Mouse (Mus musculus) limb, embryonic 14.5 days (tissue): Measurements from ENCODE around the gene H2afy2. TPM values are rescaled to one million over a fixed set of nuclear protein-coding genes. Genes with fewer than 3 reads are reported as not detected.
A peak's percentile ranks its signal among the peaks of the same experiment; 100 is the strongest.

Experiments used
- ATAC-seq: fragments of 200-750 bp; cut with Nextera tagmentation; 2 replicates; pipeline ENCODE4 v1.8.0; 2017; ENCODE audit warnings: low read depth, moderate number of reproducible peaks, moderate TSS enrichment; ENCODE audit not compliant: low FRiP score
- DNase-seq: peaks from one replicate; pipeline ENCODE4 v3.0.0-alpha.2; 2015; ENCODE audit warnings: low spot score
- H3K27ac ChIP-seq: fragments of 300-500 bp; sonication (generic); replicated peaks from 2 replicates; pipeline ENCODE4 v1.5.1; 2014; ENCODE audit warnings: low read depth, mild to moderate bottlenecking, low read length, moderate library complexity, mixed read lengths
- H3K27me3 ChIP-seq: fragments of 300-500 bp; sonication (generic); 2 replicates; pipeline ENCODE4 v1.6.1; 2014; ENCODE audit warnings: low read length, mixed read lengths; ENCODE audit not compliant: control insufficient read depth, insufficient read depth
- H3K36me3 ChIP-seq: fragments of 300-500 bp; sonication (generic); 2 replicates; pipeline ENCODE4 v1.6.1; 2014; ENCODE audit warnings: mild to moderate bottlenecking, low read length, moderate library complexity, mixed read lengths; ENCODE audit not compliant: control insufficient read depth, insufficient read depth
- H3K4me1 ChIP-seq: fragments of 300-500 bp; sonication (generic); 2 replicates; pipeline ENCODE4 v1.6.1; 2014; ENCODE audit warnings: antibody characterized with exemption, low read length, mixed read lengths; ENCODE audit not compliant: control insufficient read depth, insufficient read depth
- H3K4me2 ChIP-seq: fragments of 300-500 bp; sonication (generic); replicated peaks from 2 replicates; pipeline ENCODE4 v1.6.1; 2014; ENCODE audit warnings: low read depth, mild to moderate bottlenecking, low read length, moderate library complexity; ENCODE audit not compliant: severe bottlenecking
- H3K4me3 ChIP-seq: fragments of 300-500 bp; sonication (generic); replicated peaks from 2 replicates; pipeline ENCODE4 v1.5.1; 2014; ENCODE audit warnings: low read length
- H3K9ac ChIP-seq: fragments of 300-500 bp; sonication (generic); 2 replicates; pipeline ENCODE4 v1.6.1; 2014; ENCODE audit warnings: mild to moderate bottlenecking, low read depth, low read length, moderate library complexity; ENCODE audit not compliant: severe bottlenecking
- H3K9me3 ChIP-seq: fragments of 300-500 bp; sonication (generic); 2 replicates; pipeline ENCODE4 v1.6.1; 2016; ENCODE audit warnings: low read length; ENCODE audit not compliant: control insufficient read depth
- POLR2A ChIP-seq: fragments of 200-500 bp; IDR thresholded peaks from 2 replicates; pipeline ENCODE4 v1.8.0; 2012; ENCODE audit warnings: inconsistent platforms, mild to moderate bottlenecking, moderate library complexity, borderline replicate concordance; ENCODE audit not compliant: insufficient read depth, insufficient read length; ENCODE audit errors: extremely low read depth
- WGBS: fragments of 180-500 bp; shearing (Covaris S2); extraction: QIAGEN DNeasy Blood & Tissue Kit; methylation state at CpG from one replicate; pipeline ENCODE4 v1.1.7; 2014; 5-methylcytosine and 5-hydroxymethylcytosine counted together
- polyA plus RNA-seq, 2 experiments: library from polyadenylated mRNA; depleted of rRNA in 1 of 2; stranded (reverse) in 1 of 2; unstranded in 1 of 2; fragments of >200 nt; fragmentation: Nextera tagmentation in 1 of 2; extraction: Ambion mirVana in 1 of 2; gene quantifications; 2 replicates each; pipeline versions ENCODE4 v1.2.1 to v1.2.3; 2012 to 2014

Gene H2afy2
- polyA plus RNA-seq, 2 experiments, result 90.3 to 111 TPM

GRCm38 (mm10) chr10:61829046-61829445 is 45.1 kb upstream of the H2afy2 start:
- Histone ChIP-seq H3K4me1 (peaks cover 53% of the 10 kb centered on the region), H3K27me3 (no peaks in the 10 kb centered on the region), H3K27ac (no peak overlapping the region), H3K4me2 (no peak overlapping the region), H3K36me3 (no peaks in the 10 kb centered on the region), H3K4me3 (no peak overlapping the region), H3K9me3 (no peaks in the 10 kb centered on the region), H3K9ac (no peak overlapping the region)
- TF ChIP-seq POLR2A, result no peak
- DNase-seq, result no peak
- 63% methylated on average over 4 of the region's 4 CpGs for WGBS
- no peak for ATAC-seq

- no peak for DNase-seq
- no peak for TF ChIP-seq POLR2A
These were observed 44.3 kb upstream of the H2afy2 start for GRCm38 (mm10) chr10:61827950-61828936.

GRCm38 (mm10) chr10:61826753-61827435 is 42.9 kb upstream of the H2afy2 start:
- Histone ChIP-seq H3K36me3 (no peaks in the 10 kb centered on the region), H3K4me1 (peaks cover 58% of the 10 kb centered on the region), H3K4me2 (no peak overlapping the region), H3K4me3 (no peak overlapping the region), H3K27me3 (no peaks in the 10 kb centered on the region), H3K9me3 (no peaks in the 10 kb centered on the region), H3K9ac (no peak overlapping the region), H3K27ac (peak overlapping the region; percentile 39)
- ATAC-seq, result no peak
- no peak for TF ChIP-seq POLR2A
- no peak for DNase-seq
- WGBS, result 24% methylated on average over 16 of the region's 16 CpGs

More at GRCm38 (mm10) chr10:61827950-61828936, 44.3 kb upstream of the H2afy2 start:
- ATAC-seq, result no peak
- Histone ChIP-seq H3K4me1 (peaks cover 58% of the 10 kb centered on the region), H3K4me2 (no peak overlapping the region), H3K9me3 (no peaks in the 10 kb centered on the region), H3K27me3 (no peaks in the 10 kb centered on the region), H3K4me3 (no peak overlapping the region), H3K36me3 (no peaks in the 10 kb centered on the region), H3K9ac (no peak overlapping the region), H3K27ac (no peak overlapping the region)
- 81% methylated on average over 32 of the region's 32 CpGs for WGBS

GRCm38 (mm10) chr10:61825979-61826752 is 42.2 kb upstream of the H2afy2 start:
- no peak for TF ChIP-seq POLR2A
- DNase-seq, result no peak
- ATAC-seq, result no peak
- no peak overlapping the region for H3K4me2 ChIP-seq
- H3K4me3 ChIP-seq, result no peak overlapping the region
- peaks cover 52% of the 10 kb centered on the region for H3K4me1 ChIP-seq
- H3K9ac ChIP-seq, result no peak overlapping the region
- 46% methylated on average over 13 of the region's 13 CpGs for WGBS
- H3K9me3 ChIP-seq, result no peaks in the 10 kb centered on the region
- H3K36me3 ChIP-seq, result no peaks in the 10 kb centered on the region
- no peaks in the 10 kb centered on the region for H3K27me3 ChIP-seq
- peak overlapping the region; percentile 9; the same call in 1 of the 2 replicates for H3K27ac ChIP-seq

- H3K4me3 ChIP-seq, result no peak overlapping the region
- no peaks in the 10 kb centered on the region for H3K9me3 ChIP-seq
- DNase-seq (peak; percentile 35), ATAC-seq (no peak; the same call in 1 of the 2 replicates)
- H3K36me3 ChIP-seq, result no peaks in the 10 kb centered on the region
- no peak for TF ChIP-seq POLR2A
- 20% methylated on average over 5 of the region's 5 CpGs for WGBS
- no peaks in the 10 kb centered on the region for H3K27me3 ChIP-seq
- peaks cover 46% of the 10 kb centered on the region for H3K4me1 ChIP-seq
- H3K9ac ChIP-seq, result no peak overlapping the region
- H3K4me2 ChIP-seq, result no peak overlapping the region
- H3K27ac ChIP-seq, result peak overlapping the region; percentile 44; the same call in 1 of the 2 replicates
These were observed 41.6 kb upstream of the H2afy2 start for GRCm38 (mm10) chr10:61825536-61825935.
